Mouse (Mus musculus) ES-Bruce4 (cell line): ENCODE measurements around the gene Rps3. TPM values are rescaled to one million over a fixed set of nuclear protein-coding genes. Genes with fewer than 3 reads are reported as not detected.

Experiments used
- H3K27ac ChIP-seq: 2 replicates; pipeline ENCODE4 v1.5.1; 2012; ENCODE audit warnings: low read length, inconsistent platforms; ENCODE audit not compliant: insufficient read depth
- H3K27me3 ChIP-seq: 2 replicates; pipeline ENCODE4 v1.6.1; 2012; ENCODE audit warnings: mild to moderate bottlenecking, low read length, inconsistent platforms; ENCODE audit not compliant: control insufficient read depth, poor library complexity, insufficient read depth, severe bottlenecking
- H3K36me3 ChIP-seq: 2 replicates; pipeline ENCODE4 v1.6.1; 2012; ENCODE audit warnings: inconsistent platforms, mild to moderate bottlenecking, low read length, moderate library complexity; ENCODE audit not compliant: control insufficient read depth, poor library complexity, insufficient read depth, severe bottlenecking
- H3K4me1 ChIP-seq: one replicate; pipeline ENCODE4 v1.8.1; 2011; ENCODE audit warnings: low read length; ENCODE audit not compliant: control insufficient read depth, insufficient read depth
- H3K4me3 ChIP-seq: 2 replicates; pipeline ENCODE4 v1.5.1; 2011; ENCODE audit warnings: low read depth, mild to moderate bottlenecking, low read length
- H3K9ac ChIP-seq: 2 replicates; pipeline ENCODE4 v1.6.1; 2012; ENCODE audit warnings: low read depth, mild to moderate bottlenecking, inconsistent platforms; ENCODE audit not compliant: poor library complexity, severe bottlenecking
- H3K9me3 ChIP-seq: replicated peaks from 2 replicates; pipeline ENCODE4 v1.6.1; 2012; ENCODE audit warnings: mild to moderate bottlenecking, low read length, inconsistent platforms; ENCODE audit not compliant: control insufficient read depth, poor library complexity, insufficient read depth, severe bottlenecking
- CTCF ChIP-seq: IDR thresholded peaks from one replicate; pipeline ENCODE4 v1.8.1; 2011; ENCODE audit warnings: low read depth, low read length
- EP300 ChIP-seq: IDR thresholded peaks from 2 replicates; pipeline ENCODE4 v1.6.1; 2011; ENCODE audit warnings: low read depth, low read length; ENCODE audit not compliant: insufficient read depth
- POLR2A ChIP-seq: IDR thresholded peaks from one replicate; pipeline ENCODE4 v1.8.1; 2011; ENCODE audit warnings: low read length; ENCODE audit not compliant: insufficient read depth
- polyA plus RNA-seq: library from polyadenylated mRNA; stranded (reverse); fragments of >200 nt; gene quantifications from 2 replicates; pipeline ENCODE4 v1.2.4, GENCODE M21; 2011; ENCODE audit warnings: low read depth; ENCODE audit not compliant: missing spikeins, insufficient read depth, insufficient read length

Gene Rps3
- polyA plus RNA-seq, 1 experiment: 2,405 TPM

GRCm38 (mm10) chr7:99474836-99475561, 8.5 kb downstream of the Rps3 start:
- H3K36me3 ChIP-seq: peaks cover 39% of the 10 kb centered on the region
- TF ChIP-seq CTCF (no peak), POLR2A (no peak), EP300 (no peak)
- no peak overlapping the region for H3K9ac ChIP-seq
- no peak overlapping the region for H3K27ac ChIP-seq
- H3K4me3 ChIP-seq: no peak overlapping the region
- H3K4me1 ChIP-seq: no peaks in the 10 kb centered on the region
- H3K27me3 ChIP-seq: no peaks in the 10 kb centered on the region
- H3K9me3 ChIP-seq: no peaks in the 10 kb centered on the region

- H3K27ac ChIP-seq: no peak overlapping the region
- no peak overlapping the region for H3K9ac ChIP-seq
- H3K27me3 ChIP-seq: no peaks in the 10 kb centered on the region
- no peak overlapping the region for H3K4me3 ChIP-seq
- H3K36me3 ChIP-seq: peaks cover 27% of the 10 kb centered on the region
- H3K4me1 ChIP-seq: no peaks in the 10 kb centered on the region
- TF ChIP-seq EP300 (no peak), POLR2A (no peak), CTCF (no peak)
- no peaks in the 10 kb centered on the region for H3K9me3 ChIP-seq
These were observed 9.7 kb downstream of the Rps3 start for GRCm38 (mm10) chr7:99473638-99474407.

GRCm38 (mm10) chr7:99471578-99471977, 12.0 kb downstream of the Rps3 start:
- Histone ChIP-seq H3K4me3 (no peak overlapping the region), H3K36me3 (peaks cover 5% of the 10 kb centered on the region), H3K9me3 (no peaks in the 10 kb centered on the region), H3K9ac (no peak overlapping the region), H3K27me3 (no peaks in the 10 kb centered on the region), H3K4me1 (peaks cover 1% of the 10 kb centered on the region), H3K27ac (no peak overlapping the region)
- TF ChIP-seq POLR2A (no peak), CTCF (peak; percentile 92), EP300 (no peak)

GRCm38 (mm10) chr7:99469680-99470405, 13.7 kb downstream of the Rps3 start:
- no peaks in the 10 kb centered on the region for H3K36me3 ChIP-seq
- no peak overlapping the region for H3K9ac ChIP-seq
- H3K4me1 ChIP-seq: peaks cover 1% of the 10 kb centered on the region
- H3K27ac ChIP-seq: no peak overlapping the region
- H3K4me3 ChIP-seq: no peak overlapping the region
- no peak for TF ChIP-seq EP300
- TF ChIP-seq CTCF: no peak
- no peaks in the 10 kb centered on the region for H3K27me3 ChIP-seq
- H3K9me3 ChIP-seq: no peaks in the 10 kb centered on the region

GRCm38 (mm10) chr7:99468283-99469132, 15.0 kb downstream of the Rps3 start:
- TF ChIP-seq CTCF (peak; percentile 39), EP300 (no peak), POLR2A (no peak)
- peak overlapping the region; percentile 35 for H3K9ac ChIP-seq
- no peaks in the 10 kb centered on the region for H3K36me3 ChIP-seq
- no peaks in the 10 kb centered on the region for H3K27me3 ChIP-seq
- H3K4me3 ChIP-seq: peak overlapping the region; percentile 50
- H3K9me3 ChIP-seq: no peaks in the 10 kb centered on the region
- no peak overlapping the region for H3K27ac ChIP-seq
- H3K4me1 ChIP-seq: peaks cover 1% of the 10 kb centered on the region
